Mouse (Mus musculus) midbrain, embryonic 12.5 days (tissue): ENCODE measurements at regions not wholly inside any gene's neighbourhood (a gene's known extent, or its start where the extent isn't known, plus 50 kb on each side); places are given as distances from the start of the nearest gene placed in this dataset.

Source experiments
- ATAC-seq: fragments of 200-750 bp; cut with Nextera tagmentation; 2 replicates; pipeline ENCODE4 v1.8.0; 2017; ENCODE audit warnings: low read depth, moderate TSS enrichment, moderate library complexity; ENCODE audit not compliant: low FRiP score
- H3K27ac ChIP-seq: fragments of 300-500 bp; sonication (generic); replicated peaks from 2 replicates; pipeline ENCODE4 v1.5.1; 2016; ENCODE audit warnings: mild to moderate bottlenecking
- H3K27me3 ChIP-seq: fragments of 300-500 bp; sonication (generic); 2 replicates; pipeline ENCODE4 v1.6.1; 2016; ENCODE audit warnings: mild to moderate bottlenecking
- H3K36me3 ChIP-seq: fragments of 300-500 bp; sonication (generic); 2 replicates; pipeline ENCODE4 v1.6.1; 2016
- H3K4me1 ChIP-seq: fragments of 300-500 bp; sonication (generic); 2 replicates; pipeline ENCODE4 v1.6.1; 2016
- H3K4me2 ChIP-seq: fragments of 300-500 bp; sonication (generic); replicated peaks from 2 replicates; pipeline ENCODE4 v1.6.1; 2016; ENCODE audit warnings: mild to moderate bottlenecking, moderate library complexity
- H3K4me3 ChIP-seq: fragments of 300-500 bp; sonication (generic); 2 replicates; pipeline ENCODE4 v1.5.1; 2016; ENCODE audit warnings: mild to moderate bottlenecking
- H3K9ac ChIP-seq: fragments of 300-500 bp; sonication (generic); replicated peaks from 2 replicates; pipeline ENCODE4 v1.6.1; 2016; ENCODE audit warnings: mild to moderate bottlenecking, moderate library complexity
- H3K9me3 ChIP-seq: fragments of 300-500 bp; sonication (generic); 2 replicates; pipeline ENCODE4 v1.6.1; 2016; ENCODE audit warnings: mild to moderate bottlenecking
- WGBS: fragments of 180-500 bp; shearing (Covaris S2); methylation state at CpG from one replicate; pipeline ENCODE4 v1.1.7; 2016; 5-methylcytosine and 5-hydroxymethylcytosine counted together

GRCm38 (mm10) chr1:57576066-57576753, 169.3 kb upstream of the Tyw5 start:
- Histone ChIP-seq H3K27ac (no peak overlapping the region), H3K4me2 (no peak overlapping the region), H3K4me3 (no peak overlapping the region), H3K9me3 (no peaks in the 10 kb centered on the region), H3K36me3 (no peaks in the 10 kb centered on the region), H3K4me1 (no peaks in the 10 kb centered on the region), H3K27me3 (no peaks in the 10 kb centered on the region), H3K9ac (no peak overlapping the region)
- 87% methylated on average over 5 of the region's 5 CpGs for WGBS
- no peak for ATAC-seq

GRCm38 (mm10) chr1:57579086-57579485, 172.2 kb upstream of the Tyw5 start:
- H3K4me2 ChIP-seq, result no peak overlapping the region
- no peak for ATAC-seq
- 70% methylated on average over 3 of the region's 3 CpGs for WGBS
- H3K27me3 ChIP-seq, result no peaks in the 10 kb centered on the region
- no peak overlapping the region for H3K4me3 ChIP-seq
- no peaks in the 10 kb centered on the region for H3K4me1 ChIP-seq
- no peak overlapping the region for H3K9ac ChIP-seq
- H3K9me3 ChIP-seq, result no peaks in the 10 kb centered on the region
- H3K27ac ChIP-seq, result no peak overlapping the region
- no peaks in the 10 kb centered on the region for H3K36me3 ChIP-seq

- Histone ChIP-seq H3K4me1 (no peaks in the 10 kb centered on the region), H3K4me3 (no peak overlapping the region), H3K9ac (no peak overlapping the region), H3K27ac (no peak overlapping the region), H3K27me3 (no peaks in the 10 kb centered on the region), H3K9me3 (no peaks in the 10 kb centered on the region), H3K4me2 (no peak overlapping the region), H3K36me3 (no peaks in the 10 kb centered on the region)
- WGBS, result 77% methylated on average over 7 of the region's 7 CpGs
- no peak for ATAC-seq
Observed at GRCm38 (mm10) chr1:57593707-57594589, 180.0 kb upstream of the Spats2l start.

GRCm38 (mm10) chr1:57594815-57595214, 179.1 kb upstream of the Spats2l start:
- Histone ChIP-seq H3K4me3 (no peak overlapping the region), H3K27ac (no peak overlapping the region)
- no peak for ATAC-seq

GRCm38 (mm10) chr1:57600951-57601350, 173.0 kb upstream of the Spats2l start:
- H3K36me3 ChIP-seq, result no peaks in the 10 kb centered on the region
- H3K4me3 ChIP-seq, result no peak overlapping the region
- H3K27me3 ChIP-seq, result no peaks in the 10 kb centered on the region
- WGBS, result 43% methylated on average over 2 of the region's 2 CpGs
- H3K9ac ChIP-seq, result no peak overlapping the region
- no peaks in the 10 kb centered on the region for H3K4me1 ChIP-seq
- H3K9me3 ChIP-seq, result no peaks in the 10 kb centered on the region
- H3K4me2 ChIP-seq, result no peak overlapping the region
- no peak overlapping the region for H3K27ac ChIP-seq
- no peak for ATAC-seq

More at GRCm38 (mm10) chr1:57594815-57595214, 179.1 kb upstream of the Spats2l start:
- Histone ChIP-seq H3K9me3 (no peaks in the 10 kb centered on the region), H3K4me1 (no peaks in the 10 kb centered on the region), H3K9ac (no peak overlapping the region), H3K27me3 (no peaks in the 10 kb centered on the region), H3K36me3 (no peaks in the 10 kb centered on the region), H3K4me2 (no peak overlapping the region)
- 72% methylated on average over 5 of the region's 5 CpGs for WGBS

GRCm38 (mm10) chr1:57605525-57605924, 168.4 kb upstream of the Spats2l start:
- H3K36me3 ChIP-seq, result no peaks in the 10 kb centered on the region
- no peak overlapping the region for H3K9ac ChIP-seq
- H3K9me3 ChIP-seq, result no peaks in the 10 kb centered on the region
- H3K27me3 ChIP-seq, result peaks cover 4% of the 10 kb centered on the region; the same call in 1 of the 2 replicates
- H3K4me3 ChIP-seq, result no peak overlapping the region
- H3K27ac ChIP-seq, result no peak overlapping the region
- peaks cover 18% of the 10 kb centered on the region for H3K4me1 ChIP-seq
- no peak for ATAC-seq
- no peak overlapping the region for H3K4me2 ChIP-seq
- WGBS, result 67% methylated on average over 1 of the region's 1 CpGs

- H3K4me3 ChIP-seq, result no peak overlapping the region
- H3K9me3 ChIP-seq, result no peaks in the 10 kb centered on the region
- H3K9ac ChIP-seq, result no peak overlapping the region
- ATAC-seq, result no peak
- peaks cover 4% of the 10 kb centered on the region; the same call in 1 of the 2 replicates for H3K27me3 ChIP-seq
- H3K4me1 ChIP-seq, result peaks cover 18% of the 10 kb centered on the region
- no peaks in the 10 kb centered on the region for H3K36me3 ChIP-seq
- no peak overlapping the region for H3K27ac ChIP-seq
- no peak overlapping the region for H3K4me2 ChIP-seq
- 79% methylated on average over 4 of the region's 4 CpGs for WGBS
Observed at GRCm38 (mm10) chr1:57606060-57606683, 167.8 kb upstream of the Spats2l start.

GRCm38 (mm10) chr1:57607026-57607425, 166.9 kb upstream of the Spats2l start:
- 75% methylated on average over 8 of the region's 8 CpGs for WGBS
- H3K27ac ChIP-seq, result no peak overlapping the region
- ATAC-seq, result no peak
- peaks cover 7% of the 10 kb centered on the region for H3K27me3 ChIP-seq
- no peak overlapping the region for H3K9ac ChIP-seq
- H3K9me3 ChIP-seq, result no peaks in the 10 kb centered on the region
- no peaks in the 10 kb centered on the region for H3K36me3 ChIP-seq
- H3K4me2 ChIP-seq, result no peak overlapping the region
- H3K4me1 ChIP-seq, result peaks cover 19% of the 10 kb centered on the region
- H3K4me3 ChIP-seq, result no peak overlapping the region

GRCm38 (mm10) chr1:57607626-57608422, 166.1 kb upstream of the Spats2l start:
- WGBS, result 23% methylated on average over 12 of the region's 12 CpGs
- Histone ChIP-seq H3K27me3 (peaks cover 10% of the 10 kb centered on the region), H3K9me3 (no peaks in the 10 kb centered on the region), H3K9ac (no peak overlapping the region), H3K4me3 (no peak overlapping the region), H3K27ac (no peak overlapping the region), H3K4me1 (peaks cover 24% of the 10 kb centered on the region), H3K36me3 (no peaks in the 10 kb centered on the region), H3K4me2 (no peak overlapping the region)
- peak; percentile 75 for ATAC-seq

GRCm38 (mm10) chr1:57608423-57608679, 165.6 kb upstream of the Spats2l start:
- Histone ChIP-seq H3K9ac (no peak overlapping the region), H3K27ac (no peak overlapping the region)
- ATAC-seq, result peak; percentile 75

GRCm38 (mm10) chr1:57609307-57609706, 164.7 kb upstream of the Spats2l start:
- Histone ChIP-seq H3K9ac (no peak overlapping the region), H3K9me3 (no peaks in the 10 kb centered on the region), H3K4me3 (no peak overlapping the region), H3K4me2 (0 out of 2 replicates have a peak overlapping the region, but pooled peaks have one; percentile 9), H3K27me3 (peaks cover 10% of the 10 kb centered on the region), H3K36me3 (no peaks in the 10 kb centered on the region), H3K27ac (no peak overlapping the region), H3K4me1 (peaks cover 31% of the 10 kb centered on the region)
- 14% methylated on average over 6 of the region's 6 CpGs for WGBS
- ATAC-seq, result no peak

More at GRCm38 (mm10) chr1:57608423-57608679, 165.6 kb upstream of the Spats2l start:
- WGBS, result 14% methylated on average over 2 of the region's 2 CpGs
- Histone ChIP-seq H3K4me1 (peaks cover 30% of the 10 kb centered on the region), H3K9me3 (no peaks in the 10 kb centered on the region), H3K36me3 (no peaks in the 10 kb centered on the region), H3K4me3 (no peak overlapping the region), H3K27me3 (peaks cover 10% of the 10 kb centered on the region), H3K4me2 (no peak overlapping the region)
